Mouse (Mus musculus): ENCODE measurements at regions not wholly inside any gene's neighbourhood (a gene's known extent, or its start where the extent isn't known, plus 50 kb on each side); places are given as distances from the start of the nearest gene placed in this dataset.

GRCm38 (mm10) chr10:84183239-84183638 is 257.2 kb downstream of the Nuak1 start:
- DNase-seq (ENCODE audit: low spot score in 2 of 2), result no peak

- no peak for DNase-seq (ENCODE audit: low spot score in 2 of 2)
Measured at GRCm38 (mm10) chr10:84186466-84186865, 253.9 kb downstream of the Nuak1 start.

DNA sequence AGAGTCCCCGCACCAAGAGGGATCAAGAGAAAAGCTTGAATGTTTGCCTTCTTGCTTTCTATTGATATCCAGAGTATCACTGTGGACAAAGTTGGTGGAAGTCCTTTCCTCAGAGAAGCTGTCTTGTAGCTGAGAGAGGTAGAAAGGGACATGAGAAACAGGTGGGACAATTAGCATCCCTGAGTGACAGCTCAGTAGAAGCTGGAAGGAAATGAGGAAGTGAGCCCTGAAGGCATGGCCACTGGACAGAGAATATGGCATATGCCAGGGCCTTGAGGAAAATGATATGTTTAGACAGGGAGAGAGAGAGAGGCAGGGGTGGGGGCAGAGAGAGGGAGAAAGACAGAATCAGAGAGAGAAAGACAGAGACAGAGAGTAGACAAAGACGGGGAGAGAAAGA is 241.4 kb downstream of the Nuak1 start:
- no peak for DNase-seq (ENCODE audit: low spot score in 2 of 2)

GRCm38 (mm10) chr10:84201785-84202184 is 238.6 kb downstream of the Nuak1 start:
- DNase-seq (ENCODE audit: low spot score in 2 of 2), result no peak

- no peak for DNase-seq (ENCODE audit: low spot score in 2 of 2)
Measured at GRCm38 (mm10) chr10:84212096-84212785, 228.2 kb downstream of the Nuak1 start.

DNA sequence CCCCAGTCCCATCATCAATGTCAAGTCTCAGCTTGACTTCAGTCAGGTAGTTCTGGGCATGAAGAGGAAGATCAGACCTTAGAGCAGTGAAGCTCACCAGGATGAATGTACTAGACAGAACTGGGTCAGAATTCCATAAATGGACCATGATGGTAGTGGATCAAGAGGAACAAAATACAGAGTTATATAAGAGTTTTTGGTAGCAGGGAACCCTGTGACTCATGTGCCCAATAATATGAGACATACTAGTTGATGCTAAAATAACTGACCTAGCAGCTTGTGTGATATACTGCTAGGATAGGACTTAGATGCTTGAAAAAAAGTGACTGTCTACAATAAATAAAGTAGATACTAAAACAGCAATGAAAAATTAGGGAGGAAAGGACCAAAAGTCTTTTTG is 225.6 kb downstream of the Nuak1 start:
- DNase-seq (ENCODE audit: low spot score in 2 of 2), result no peak

GRCm38 (mm10) chr10:84229224-84229921 is 211.0 kb downstream of the Nuak1 start:
- DNase-seq (ENCODE audit: low spot score in 2 of 2), result no peak

DNA sequence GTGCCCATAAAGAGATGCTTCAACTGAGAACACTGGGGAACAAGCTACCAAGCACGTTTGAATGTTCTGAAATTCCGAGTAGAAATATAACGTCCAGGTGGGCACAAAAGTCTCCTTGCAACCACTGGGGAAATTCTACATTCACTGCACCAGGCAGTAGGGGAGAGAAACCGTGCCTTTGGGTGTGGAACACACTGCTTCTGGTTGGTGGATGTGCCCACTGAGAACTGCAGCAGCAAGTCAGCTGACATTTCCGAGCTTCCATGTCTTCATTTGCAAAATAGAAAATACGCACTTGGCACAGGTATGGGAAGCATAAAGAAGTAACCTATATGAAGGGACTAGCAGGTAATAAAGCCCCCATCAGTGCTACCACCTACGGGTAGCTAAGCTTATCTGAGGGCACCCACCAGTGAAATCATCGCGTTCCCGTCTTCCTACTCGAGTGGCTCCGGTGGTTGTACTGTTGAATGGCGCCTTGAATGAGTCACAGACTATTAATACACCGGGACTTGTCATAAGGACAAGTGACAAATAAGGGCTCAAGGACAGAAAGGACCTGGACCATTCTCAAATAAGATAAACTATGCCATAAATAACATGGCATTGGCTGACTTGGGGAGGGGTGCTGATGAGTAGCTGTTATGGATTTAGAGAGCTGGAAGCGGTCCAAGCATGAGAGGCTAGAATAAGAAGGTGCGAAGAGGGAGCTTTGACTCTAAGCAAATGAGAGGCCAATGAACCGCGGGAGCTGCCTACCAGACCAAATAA is 210.2 kb downstream of the Nuak1 start:
- no peak for DNase-seq (ENCODE audit: low spot score in 2 of 2)

DNA sequence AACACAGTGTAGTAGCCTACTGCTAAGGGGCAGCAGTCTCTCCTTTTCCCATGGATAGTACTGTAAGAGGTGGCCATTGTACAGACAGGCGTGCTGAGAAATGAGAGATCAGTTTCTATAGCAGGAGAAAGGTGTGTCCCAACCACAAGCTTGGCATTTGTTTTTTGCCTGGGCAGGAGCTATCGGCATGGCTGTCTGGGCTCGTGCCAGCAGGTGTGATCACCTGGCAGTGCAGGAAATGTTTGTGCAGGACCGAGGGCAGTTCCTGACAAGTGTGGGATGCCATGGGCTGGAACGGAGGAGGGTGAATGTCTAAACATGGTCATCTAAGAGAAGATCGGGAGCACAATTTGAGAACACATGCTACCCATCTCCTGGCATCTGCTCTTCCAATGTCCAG is 205.4 kb downstream of the Nuak1 start:
- no peak for DNase-seq (ENCODE audit: low spot score in 2 of 2)

DNA sequence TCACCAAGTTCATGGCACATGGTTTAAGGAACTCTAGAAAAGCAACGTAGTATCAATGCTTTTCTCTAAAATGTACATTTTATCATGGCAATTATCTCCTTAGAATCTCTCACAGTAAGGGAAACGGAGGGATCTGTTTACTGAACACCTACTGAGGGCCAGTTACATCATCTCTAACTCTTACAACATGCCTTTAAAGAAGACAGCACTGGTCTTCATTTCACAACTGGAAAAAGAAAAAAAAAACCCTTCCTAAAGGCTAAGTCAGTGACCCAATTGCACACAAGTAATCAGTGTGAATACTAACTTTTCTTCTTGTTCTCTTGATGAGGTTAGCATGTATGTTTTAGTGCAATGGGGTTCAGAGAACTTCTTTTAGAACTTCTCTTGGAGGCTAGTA is 204.2 kb downstream of the Nuak1 start:
- DNase-seq (ENCODE audit: low spot score in 2 of 2), result no peak

DNA sequence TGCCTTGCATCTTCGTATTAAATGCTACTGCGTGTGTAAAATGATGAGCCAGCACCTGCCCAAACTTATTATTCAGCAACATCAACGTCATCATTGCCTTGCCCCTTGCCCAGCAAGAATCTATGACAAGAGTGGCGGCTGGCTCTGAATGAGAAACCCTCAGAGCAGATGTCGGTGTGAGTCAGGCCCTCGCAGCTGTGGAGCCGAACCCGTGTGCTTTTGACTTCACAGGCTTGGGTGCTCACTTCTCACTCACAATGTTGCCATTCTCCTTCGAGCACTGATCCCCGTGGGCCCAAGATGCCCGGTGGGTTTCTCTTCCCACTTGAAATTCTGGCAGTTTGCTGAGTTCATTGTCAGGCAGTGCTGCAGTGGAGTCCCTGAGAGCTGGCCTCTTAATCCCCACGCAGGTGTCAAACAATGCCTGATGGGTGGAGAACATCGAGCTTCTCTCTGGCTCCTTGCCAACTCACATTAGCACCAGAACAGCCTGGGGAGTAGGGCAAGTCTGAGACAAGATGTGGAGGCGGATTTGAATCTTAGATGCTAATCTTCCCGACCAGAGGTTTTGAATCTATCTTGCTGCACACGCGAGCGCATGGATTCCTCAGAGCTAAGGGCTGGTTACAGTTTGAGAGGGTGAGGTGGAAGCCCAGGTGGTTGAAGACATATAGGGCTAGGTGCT is 202.0 kb downstream of the Nuak1 start:
- DNase-seq (ENCODE audit: low spot score in 2 of 2), result no peak

DNA sequence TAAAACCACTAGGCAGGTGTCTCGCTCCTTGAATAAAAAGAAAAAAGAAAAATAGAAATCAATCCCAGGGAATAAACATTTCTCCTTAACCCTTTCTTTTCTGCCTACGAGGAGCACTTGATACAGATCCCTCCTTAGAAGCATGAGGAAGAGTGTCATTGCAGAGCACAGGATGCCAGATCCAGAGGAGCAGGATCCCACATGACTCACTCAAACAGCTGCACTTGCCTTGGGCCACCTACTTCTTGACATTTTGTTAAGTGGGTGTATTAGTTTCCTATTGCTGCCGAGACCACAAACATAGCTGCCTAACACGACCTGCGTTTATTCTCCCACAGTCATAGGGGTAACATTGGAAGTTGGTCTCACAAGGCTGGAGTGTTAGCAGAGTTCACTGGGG is 197.1 kb downstream of the Nuak1 start:
- DNase-seq (ENCODE audit: low spot score in 2 of 2), result no peak

DNA sequence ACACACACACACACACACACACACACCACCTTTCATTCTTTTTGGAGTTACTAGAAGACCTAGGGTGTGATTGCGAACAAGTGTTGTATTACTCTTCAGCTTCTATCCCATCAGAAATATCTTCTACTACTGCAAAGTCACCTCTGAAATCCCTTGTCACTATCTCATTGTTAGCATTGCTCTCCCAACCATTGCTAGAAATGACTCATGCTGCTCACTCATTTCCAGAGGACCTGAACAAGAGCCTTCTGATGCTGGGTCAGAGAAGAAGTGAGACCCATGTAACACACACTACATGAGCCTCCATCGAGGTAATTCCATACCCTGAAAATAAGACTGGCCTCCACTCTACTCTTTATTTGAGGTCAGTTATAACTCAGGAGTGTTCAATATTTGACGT is 191.1 kb downstream of the Nuak1 start:
- no peak for DNase-seq (ENCODE audit: low spot score in 2 of 2)

GRCm38 (mm10) chr10:84260931-84261650 is 179.3 kb downstream of the Nuak1 start:
- DNase-seq (ENCODE audit: low spot score in 2 of 2), result no peak

- no peak for DNase-seq (ENCODE audit: low spot score in 2 of 2)
Measured at GRCm38 (mm10) chr10:84262943-84263342, 177.5 kb downstream of the Nuak1 start.

GRCm38 (mm10) chr10:84285832-84286506 is 154.4 kb downstream of the Nuak1 start:
- DNase-seq (ENCODE audit: low spot score in 2 of 2), result no peak

DNA sequence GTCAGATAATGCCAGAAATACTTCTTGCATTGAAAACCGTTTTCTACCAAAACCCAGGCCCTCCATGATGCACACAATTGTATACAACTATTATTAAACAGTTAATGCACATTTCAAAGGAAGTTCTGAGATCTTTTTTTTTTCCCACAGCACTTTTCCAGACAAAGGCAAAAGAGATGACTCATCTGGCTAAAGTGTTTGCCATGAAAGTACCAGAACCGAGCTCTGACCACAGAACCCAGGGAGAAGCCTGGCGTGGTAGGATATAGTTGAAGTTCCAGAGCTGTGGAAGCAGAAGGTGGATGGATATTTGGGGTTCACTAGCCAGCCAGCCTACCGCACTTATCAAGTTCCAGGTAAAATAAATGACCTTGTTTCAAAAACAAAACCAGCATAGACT is 146.0 kb downstream of the Nuak1 start:
- no peak for DNase-seq (ENCODE audit: low spot score in 2 of 2)

DNA sequence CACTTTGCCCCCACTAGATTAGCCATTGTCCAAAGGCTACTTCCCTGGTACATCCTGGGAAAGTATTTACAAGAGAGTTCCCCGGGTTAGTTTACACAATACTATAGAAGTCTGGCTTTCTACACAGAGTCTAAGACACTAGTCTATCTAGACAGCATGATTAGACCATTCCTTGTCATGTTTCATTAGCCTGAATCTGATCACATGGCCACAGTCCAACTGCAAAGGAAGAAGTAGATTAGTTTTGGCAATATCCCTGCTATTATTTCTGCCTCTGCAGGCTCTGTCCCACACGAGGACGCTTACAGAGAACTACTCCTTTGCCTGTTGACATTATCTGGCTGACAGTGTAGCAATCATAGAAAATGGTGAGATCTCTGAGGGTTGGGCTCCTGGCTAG is 144.2 kb downstream of the Nuak1 start:
- no peak for DNase-seq (ENCODE audit: low spot score in 2 of 2)

DNA sequence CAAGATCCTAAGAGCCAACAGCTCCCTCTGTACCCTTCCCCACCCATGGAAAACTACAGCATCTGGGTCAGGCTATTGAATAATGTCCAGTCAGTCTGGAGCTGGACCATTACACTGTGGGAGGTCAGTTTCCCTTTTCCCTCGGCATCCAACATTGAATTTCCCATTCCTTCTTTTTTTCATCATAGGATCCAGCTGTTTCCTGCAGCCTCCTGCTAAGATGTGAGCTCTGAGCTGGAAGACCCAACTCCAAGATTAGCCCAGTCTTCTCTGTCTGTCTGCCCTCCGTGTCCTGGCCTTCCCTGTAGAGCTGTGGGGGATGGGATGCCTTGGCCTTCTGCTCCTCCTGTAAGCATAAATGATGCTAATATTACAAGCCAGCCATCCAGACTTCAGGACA is 138.8 kb downstream of the Nuak1 start:
- no peak for DNase-seq (ENCODE audit: low spot score in 2 of 2)

DNA sequence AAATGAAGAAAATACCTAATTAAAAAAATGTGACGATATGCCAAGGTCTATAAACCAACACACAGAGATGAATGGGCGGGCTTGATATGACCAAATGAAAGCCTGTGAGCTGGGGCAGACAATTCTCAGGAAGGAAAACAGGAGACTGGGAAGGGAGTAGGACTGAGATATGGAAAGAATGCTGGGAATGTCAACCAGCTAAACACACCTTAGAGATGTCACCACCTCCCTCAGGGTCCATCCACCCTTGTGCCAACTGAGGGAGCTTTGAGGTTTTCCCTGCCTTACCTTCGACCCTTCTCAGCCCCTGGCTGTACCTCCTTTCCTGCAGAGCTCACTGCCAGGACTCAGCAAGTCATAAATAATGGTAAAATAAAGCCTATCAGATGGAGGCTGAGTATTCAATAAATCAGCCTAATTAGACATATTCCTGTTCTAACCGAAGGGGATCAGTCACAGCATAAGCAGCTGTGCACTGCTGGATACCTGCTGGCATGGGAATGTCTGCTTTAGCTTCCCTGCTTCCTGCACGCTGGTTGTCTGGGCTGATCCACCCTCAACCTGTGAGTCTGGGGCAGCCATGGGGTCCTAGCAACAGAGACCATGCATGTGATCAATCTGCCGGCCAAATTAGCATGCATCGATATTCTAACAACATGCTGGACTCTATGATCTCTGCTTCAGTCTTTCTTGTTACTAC is 137.4 kb downstream of the Nuak1 start:
- DNase-seq (ENCODE audit: low spot score in 2 of 2), result no peak
